Mouse (Mus musculus) induced T-regulatory cell, adult 2 months (primary cell): ENCODE results near the gene C1qtnf2.

Source experiments
- DNase-seq: peaks from one replicate; pipeline ENCODE4 v3.0.0-alpha.2; 2012; ENCODE audit warnings: low read depth

Gene C1qtnf2

DNA sequence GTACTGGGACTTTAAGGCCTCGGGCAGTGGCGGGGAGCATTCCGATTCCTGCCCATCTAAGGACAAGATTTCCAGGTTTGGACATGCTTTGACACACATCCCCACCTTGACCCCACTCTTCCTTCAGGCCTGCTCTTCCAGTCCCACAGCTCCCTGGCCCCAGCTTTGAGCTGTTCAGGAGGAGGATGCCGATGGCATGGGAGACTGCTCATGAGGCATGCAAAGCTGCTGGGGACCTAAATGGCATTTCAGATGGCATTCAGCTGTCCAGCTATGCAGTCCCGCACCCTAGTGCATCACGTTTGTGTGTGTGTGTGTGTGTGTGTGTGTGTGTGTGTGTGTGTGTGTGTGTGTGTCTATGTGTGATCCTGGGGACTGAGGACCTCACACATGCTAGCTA, 63.0 kb downstream of the C1qtnf2 start:
- DNase-seq = no peak

DNA sequence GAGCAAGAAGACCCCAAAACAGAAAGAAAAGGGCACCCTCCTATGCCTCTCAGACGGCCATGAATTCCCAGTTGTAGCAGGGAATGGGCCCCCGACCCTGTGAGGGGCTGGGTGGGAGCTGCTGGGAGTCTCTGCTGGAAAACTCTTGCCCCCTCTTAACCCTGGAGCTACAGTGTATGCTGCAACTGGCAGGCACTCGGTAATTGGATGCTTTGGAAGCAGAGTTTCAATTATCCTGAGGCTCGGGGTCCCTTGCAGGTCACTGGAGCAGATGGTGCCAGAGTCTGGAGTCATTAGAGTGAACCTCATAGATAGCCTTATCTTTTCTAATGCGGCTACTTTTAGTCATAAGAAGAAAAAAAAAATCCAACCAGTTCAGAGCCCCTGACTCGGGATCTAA, 65.8 kb downstream of the C1qtnf2 start:
- no peak for DNase-seq
